Mouse (Mus musculus) neural tube, embryonic 11.5 days (tissue): ENCODE measurements around the gene Zfp672. TPM values are rescaled to one million over a fixed set of nuclear protein-coding genes. Genes with fewer than 3 reads are reported as not detected.
A peak's percentile ranks its signal among the peaks of the same experiment; 100 is the strongest.
"Not testable (repeated sequence)": the region's sequence is repeated elsewhere in the genome, so short reads cannot be mapped to it uniquely, and the experiment has no call there.

Experiments used
- ATAC-seq: fragments of 200-750 bp; cut with Nextera tagmentation; 2 replicates; pipeline ENCODE4 v1.8.0; 2017; ENCODE audit warnings: moderate number of reproducible peaks, mild to moderate bottlenecking, moderate TSS enrichment, moderate library complexity; ENCODE audit not compliant: insufficient read depth, low FRiP score, low TSS enrichment
- DNase-seq: peaks from one replicate; pipeline ENCODE4 v3.0.0-alpha.2; 2015; ENCODE audit warnings: low spot score
- H3K27ac ChIP-seq: fragments of 300-500 bp; sonication (generic); 2 replicates; pipeline ENCODE4 v1.5.1; 2014; ENCODE audit warnings: low read depth, mild to moderate bottlenecking, low read length
- H3K27me3 ChIP-seq: fragments of 300-500 bp; sonication (generic); 2 replicates; pipeline ENCODE4 v1.6.1; 2014; ENCODE audit warnings: mild to moderate bottlenecking, low read length, mixed read lengths; ENCODE audit not compliant: control insufficient read depth, insufficient read depth
- H3K36me3 ChIP-seq: fragments of 300-500 bp; sonication (generic); 2 replicates; pipeline ENCODE4 v1.6.1; 2014; ENCODE audit warnings: mild to moderate bottlenecking, low read length, moderate library complexity, mixed read lengths; ENCODE audit not compliant: control insufficient read depth, insufficient read depth
- H3K4me1 ChIP-seq: fragments of 300-500 bp; sonication (generic); 2 replicates; pipeline ENCODE4 v1.6.1; 2014; ENCODE audit warnings: low read length, mixed read lengths; ENCODE audit not compliant: control insufficient read depth, insufficient read depth
- H3K4me2 ChIP-seq: fragments of 300-500 bp; sonication (generic); 2 replicates; pipeline ENCODE4 v1.6.1; 2014; ENCODE audit warnings: low read depth, mild to moderate bottlenecking, moderate library complexity
- H3K4me3 ChIP-seq: fragments of 300-500 bp; sonication (generic); 2 replicates; pipeline ENCODE4 v1.5.1; 2014; ENCODE audit warnings: low read depth, low read length
- H3K9ac ChIP-seq: fragments of 300-500 bp; sonication (generic); 2 replicates; pipeline ENCODE4 v1.6.1; 2014; ENCODE audit warnings: mild to moderate bottlenecking, low read length
- H3K9me3 ChIP-seq: fragments of 300-500 bp; sonication (generic); 2 replicates; pipeline ENCODE4 v1.6.1; 2016; ENCODE audit warnings: low read length; ENCODE audit not compliant: control insufficient read depth
- WGBS: fragments of 180-500 bp; shearing (Covaris S2); extraction: QIAGEN DNeasy Blood & Tissue Kit; methylation state at CpG from one replicate; pipeline ENCODE4 v1.1.7; 2014; 5-methylcytosine and 5-hydroxymethylcytosine counted together
- polyA plus RNA-seq: library from polyadenylated mRNA; unstranded; fragments of >200 nt; fragmentation: Nextera tagmentation; extraction: Ambion mirVana; gene quantifications from 2 replicates; pipeline ENCODE4 v1.2.1, GENCODE M21; 2014

Gene Zfp672
- 25.5 and 27.7 TPM in 2 replicates for polyA plus RNA-seq

- Histone ChIP-seq H3K9me3 (no peaks in the 10 kb centered on the region), H3K4me2 (peak within 1 kb of the TSS; percentile 91), H3K27ac (0 out of 2 replicates have a peak within 1 kb of the TSS, but pooled peaks have one; percentile 35), H3K4me1 (peaks cover 14% of the 10 kb centered on the region), H3K4me3 (peak within 1 kb of the TSS; percentile 72), H3K9ac (peak within 1 kb of the TSS; percentile 91), H3K36me3 (peaks cover 5% of the 10 kb centered on the region; the same call in 1 of the 2 replicates), H3K27me3 (no peaks in the 10 kb centered on the region)
- peak; percentile 91 for DNase-seq
- WGBS = under 1% methylated on average over 52 of the region's 52 CpGs
- ATAC-seq = peak; percentile 95
These were observed at the start of gene Zfp672, which contains the start of gene Sh3bp5l for GRCm38 (mm10) chr11:58330276-58331148. Gene Zfp672, minus strand, starts transcription at chr11:58330339. Gene Sh3bp5l, plus strand, starts transcription at chr11:58330724.

- no peak for DNase-seq
- Histone ChIP-seq H3K4me1 (no peaks in the 10 kb centered on the region), H3K9me3 (no peaks in the 10 kb centered on the region), H3K9ac (no peak overlapping the region), H3K4me3 (no peak overlapping the region), H3K36me3 (no peaks in the 10 kb centered on the region), H3K27me3 (no peaks in the 10 kb centered on the region), H3K27ac (no peak overlapping the region), H3K4me2 (no peak overlapping the region)
- 96% methylated on average over 1 of the region's 1 CpGs for WGBS
- no peak for ATAC-seq
These were observed 49.4 kb upstream of the Zfp672 start for GRCm38 (mm10) chr11:58379516-58379915.

- ATAC-seq (no peak), DNase-seq (no peak)
- H3K27me3 ChIP-seq = no peaks in the 10 kb centered on the region
- H3K4me1 ChIP-seq = no peaks in the 10 kb centered on the region
- no peaks in the 10 kb centered on the region for H3K36me3 ChIP-seq
- no peak within 1 kb of the TSS for H3K4me3 ChIP-seq
- 79% methylated on average over 3 of the region's 3 CpGs for WGBS
- H3K9me3 ChIP-seq = no peaks in the 10 kb centered on the region
- H3K4me2 ChIP-seq = no peak within 1 kb of the TSS
- no peak within 1 kb of the TSS for H3K27ac ChIP-seq
- no peak within 1 kb of the TSS for H3K9ac ChIP-seq
These were observed 48.7 kb upstream of the Zfp672 start, which contains the start of gene Lypd8 for GRCm38 (mm10) chr11:58378763-58379278. Gene Lypd8, plus strand, starts transcription at chr11:58379043.

GRCm38 (mm10) chr11:58377686-58378085, 47.5 kb upstream of the Zfp672 start:
- no peak overlapping the region for H3K9ac ChIP-seq
- H3K4me2 ChIP-seq = no peak overlapping the region
- H3K27me3 ChIP-seq = no peaks in the 10 kb centered on the region
- H3K4me1 ChIP-seq = no peaks in the 10 kb centered on the region
- no peaks in the 10 kb centered on the region for H3K36me3 ChIP-seq
- no peaks in the 10 kb centered on the region for H3K9me3 ChIP-seq
- 69% methylated on average over 1 of the region's 1 CpGs for WGBS
- no peak overlapping the region for H3K27ac ChIP-seq
- no peak for ATAC-seq
- no peak for DNase-seq
- H3K4me3 ChIP-seq = no peak overlapping the region

GRCm38 (mm10) chr11:58377273-58377672, 47.1 kb upstream of the Zfp672 start:
- Histone ChIP-seq H3K4me2 (no peak overlapping the region), H3K27me3 (no peaks in the 10 kb centered on the region), H3K36me3 (no peaks in the 10 kb centered on the region), H3K4me3 (no peak overlapping the region), H3K9me3 (no peaks in the 10 kb centered on the region), H3K27ac (no peak overlapping the region), H3K4me1 (no peaks in the 10 kb centered on the region), H3K9ac (no peak overlapping the region)
- no peak for DNase-seq
- ATAC-seq = no peak
- WGBS = 79% methylated on average over 2 of the region's 2 CpGs

- not testable (repeated sequence) for H3K27me3 ChIP-seq, H3K27ac ChIP-seq, H3K4me2 ChIP-seq, ATAC-seq, H3K9me3 ChIP-seq, DNase-seq, H3K36me3 ChIP-seq, H3K4me3 ChIP-seq, H3K4me1 ChIP-seq, H3K9ac ChIP-seq
- WGBS = no CpG with 5 or more reads among the region's 6 CpGs
These were observed 36.1 kb upstream of the Zfp672 start for GRCm38 (mm10) chr11:58366191-58366590.

- no peaks in the 10 kb centered on the region for H3K27me3 ChIP-seq
- 70% methylated on average over 3 of the region's 3 CpGs for WGBS
- H3K27ac ChIP-seq = no peak overlapping the region
- no peak overlapping the region for H3K9ac ChIP-seq
- H3K36me3 ChIP-seq = no peaks in the 10 kb centered on the region
- H3K9me3 ChIP-seq = no peaks in the 10 kb centered on the region
- ATAC-seq = no peak
- H3K4me1 ChIP-seq = no peaks in the 10 kb centered on the region
- no peak overlapping the region for H3K4me2 ChIP-seq
- no peak overlapping the region for H3K4me3 ChIP-seq
- no peak for DNase-seq
These were observed 34.3 kb upstream of the Zfp672 start for GRCm38 (mm10) chr11:58364454-58364853.

GRCm38 (mm10) chr11:58362562-58362961, 32.4 kb upstream of the Zfp672 start:
- H3K4me2 ChIP-seq, H3K4me3 ChIP-seq, ATAC-seq, H3K36me3 ChIP-seq, DNase-seq, H3K9me3 ChIP-seq, H3K27ac ChIP-seq, H3K4me1 ChIP-seq, H3K27me3 ChIP-seq, H3K9ac ChIP-seq: not testable (repeated sequence)
- WGBS = no CpG with 5 or more reads among the region's 6 CpGs
